Mouse (Mus musculus) limb, embryonic 14.5 days (tissue): Measurements from ENCODE around the gene Wrnip1. TPM values are rescaled to one million over a fixed set of nuclear protein-coding genes. Genes with fewer than 3 reads are reported as not detected.
"Not testable (repeated sequence)": the region's sequence is repeated elsewhere in the genome, so short reads cannot be mapped to it uniquely, and the experiment has no call there.

ENCODE experiments used
- ATAC-seq: fragments of 200-750 bp; cut with Nextera tagmentation; 2 replicates; pipeline ENCODE4 v1.8.0; 2017; ENCODE audit warnings: low read depth, moderate number of reproducible peaks, moderate TSS enrichment; ENCODE audit not compliant: low FRiP score
- DNase-seq: peaks from one replicate; pipeline ENCODE4 v3.0.0-alpha.2; 2015; ENCODE audit warnings: low spot score
- H3K27ac ChIP-seq: fragments of 300-500 bp; sonication (generic); replicated peaks from 2 replicates; pipeline ENCODE4 v1.5.1; 2014; ENCODE audit warnings: low read depth, mild to moderate bottlenecking, low read length, moderate library complexity, mixed read lengths
- H3K27me3 ChIP-seq: fragments of 300-500 bp; sonication (generic); 2 replicates; pipeline ENCODE4 v1.6.1; 2014; ENCODE audit warnings: low read length, mixed read lengths; ENCODE audit not compliant: control insufficient read depth, insufficient read depth
- H3K36me3 ChIP-seq: fragments of 300-500 bp; sonication (generic); 2 replicates; pipeline ENCODE4 v1.6.1; 2014; ENCODE audit warnings: mild to moderate bottlenecking, low read length, moderate library complexity, mixed read lengths; ENCODE audit not compliant: control insufficient read depth, insufficient read depth
- H3K4me1 ChIP-seq: fragments of 300-500 bp; sonication (generic); 2 replicates; pipeline ENCODE4 v1.6.1; 2014; ENCODE audit warnings: antibody characterized with exemption, low read length, mixed read lengths; ENCODE audit not compliant: control insufficient read depth, insufficient read depth
- H3K4me2 ChIP-seq: fragments of 300-500 bp; sonication (generic); replicated peaks from 2 replicates; pipeline ENCODE4 v1.6.1; 2014; ENCODE audit warnings: low read depth, mild to moderate bottlenecking, low read length, moderate library complexity; ENCODE audit not compliant: severe bottlenecking
- H3K4me3 ChIP-seq: fragments of 300-500 bp; sonication (generic); replicated peaks from 2 replicates; pipeline ENCODE4 v1.5.1; 2014; ENCODE audit warnings: low read length
- H3K9ac ChIP-seq: fragments of 300-500 bp; sonication (generic); 2 replicates; pipeline ENCODE4 v1.6.1; 2014; ENCODE audit warnings: mild to moderate bottlenecking, low read depth, low read length, moderate library complexity; ENCODE audit not compliant: severe bottlenecking
- H3K9me3 ChIP-seq: fragments of 300-500 bp; sonication (generic); 2 replicates; pipeline ENCODE4 v1.6.1; 2016; ENCODE audit warnings: low read length; ENCODE audit not compliant: control insufficient read depth
- POLR2A ChIP-seq: fragments of 200-500 bp; IDR thresholded peaks from 2 replicates; pipeline ENCODE4 v1.8.0; 2012; ENCODE audit warnings: inconsistent platforms, mild to moderate bottlenecking, moderate library complexity, borderline replicate concordance; ENCODE audit not compliant: insufficient read depth, insufficient read length; ENCODE audit errors: extremely low read depth
- WGBS: fragments of 180-500 bp; shearing (Covaris S2); extraction: QIAGEN DNeasy Blood & Tissue Kit; methylation state at CpG from one replicate; pipeline ENCODE4 v1.1.7; 2014; 5-methylcytosine and 5-hydroxymethylcytosine counted together
- polyA plus RNA-seq, 2 experiments: library from polyadenylated mRNA; depleted of rRNA in 1 of 2; stranded (reverse) in 1 of 2; unstranded in 1 of 2; fragments of >200 nt; fragmentation: Nextera tagmentation in 1 of 2; extraction: Ambion mirVana in 1 of 2; gene quantifications; 2 replicates each; pipeline versions ENCODE4 v1.2.1 to v1.2.3; 2012 to 2014

Wrnip1 gene
- polyA plus RNA-seq, 2 experiments, result 25.5 to 61.9 TPM

GRCm38 (mm10) chr13:32863456-32863855, 61.6 kb downstream of the Wrnip1 start:
- ATAC-seq (no peak), DNase-seq (no peak)
- Histone ChIP-seq H3K36me3 (no peaks in the 10 kb centered on the region), H3K4me1 (no peaks in the 10 kb centered on the region), H3K27me3 (no peaks in the 10 kb centered on the region), H3K27ac (no peak overlapping the region), H3K4me2 (no peak overlapping the region), H3K9me3 (no peaks in the 10 kb centered on the region), H3K4me3 (no peak overlapping the region), H3K9ac (no peak overlapping the region)
- no peak for TF ChIP-seq POLR2A

- H3K4me3 ChIP-seq, H3K4me1 ChIP-seq, H3K9ac ChIP-seq, H3K27me3 ChIP-seq, DNase-seq, ATAC-seq, H3K36me3 ChIP-seq, H3K9me3 ChIP-seq, H3K27ac ChIP-seq, H3K4me2 ChIP-seq: not testable (repeated sequence)
- WGBS, result 65% methylated on average over 2 of the region's 3 CpGs
These were observed 62.7 kb downstream of the Wrnip1 start for GRCm38 (mm10) chr13:32864529-32864928.

- H3K4me3 ChIP-seq, result no peak overlapping the region
- ATAC-seq (no peak), DNase-seq (no peak)
- H3K27ac ChIP-seq, result no peak overlapping the region
- no peak overlapping the region for H3K4me2 ChIP-seq
- no peak for TF ChIP-seq POLR2A
- no peaks in the 10 kb centered on the region for H3K27me3 ChIP-seq
- H3K9me3 ChIP-seq, result no peaks in the 10 kb centered on the region
- WGBS, result 54% methylated on average over 2 of the region's 2 CpGs
- no peaks in the 10 kb centered on the region for H3K4me1 ChIP-seq
- H3K36me3 ChIP-seq, result no peaks in the 10 kb centered on the region
- H3K9ac ChIP-seq, result no peak overlapping the region
These were observed 63.8 kb downstream of the Wrnip1 start for GRCm38 (mm10) chr13:32865591-32865990.

- no peak overlapping the region for H3K27ac ChIP-seq
- H3K9me3 ChIP-seq, result no peaks in the 10 kb centered on the region
- DNase-seq (peak; percentile 61), ATAC-seq (no peak)
- H3K36me3 ChIP-seq, result no peaks in the 10 kb centered on the region
- H3K4me3 ChIP-seq, result no peak overlapping the region
- H3K4me2 ChIP-seq, result no peak overlapping the region
- no peak for TF ChIP-seq POLR2A
- 5% methylated on average over 9 of the region's 9 CpGs for WGBS
- H3K9ac ChIP-seq, result no peak overlapping the region
- no peaks in the 10 kb centered on the region for H3K4me1 ChIP-seq
- no peaks in the 10 kb centered on the region for H3K27me3 ChIP-seq
These were observed 64.6 kb downstream of the Wrnip1 start for GRCm38 (mm10) chr13:32866484-32866883.

- no peak overlapping the region for H3K4me2 ChIP-seq
- H3K9me3 ChIP-seq, result no peaks in the 10 kb centered on the region
- H3K4me3 ChIP-seq, result no peak overlapping the region
- ATAC-seq, result no peak
- H3K27me3 ChIP-seq, result no peaks in the 10 kb centered on the region
- H3K27ac ChIP-seq, result no peak overlapping the region
- WGBS, result 65% methylated on average over 2 of the region's 2 CpGs
- H3K4me1 ChIP-seq, result no peaks in the 10 kb centered on the region
- DNase-seq, result no peak
- no peak for TF ChIP-seq POLR2A
- no peak overlapping the region for H3K9ac ChIP-seq
- H3K36me3 ChIP-seq, result no peaks in the 10 kb centered on the region
These were observed 65.2 kb downstream of the Wrnip1 start for GRCm38 (mm10) chr13:32867030-32867429.

GRCm38 (mm10) chr13:32868233-32868632, 66.4 kb downstream of the Wrnip1 start:
- not testable (repeated sequence) for H3K27ac ChIP-seq, H3K36me3 ChIP-seq, H3K27me3 ChIP-seq, DNase-seq, ATAC-seq, H3K9ac ChIP-seq, H3K9me3 ChIP-seq, H3K4me1 ChIP-seq, H3K4me2 ChIP-seq, H3K4me3 ChIP-seq
- 88% methylated on average over 4 of the region's 4 CpGs for WGBS
